Mouse (Mus musculus) C2C12 (cell line): ENCODE results near the gene Abca4. TPM values are rescaled to one million over a fixed set of nuclear protein-coding genes. Genes with fewer than 3 reads are reported as not detected.
A peak's percentile ranks its signal among the peaks of the same experiment; 100 is the strongest.
"Not testable (repeated sequence)": the region's sequence is repeated elsewhere in the genome, so short reads cannot be mapped to it uniquely, and the experiment has no call there.

Experiments
- H3K27me3 ChIP-seq: one replicate; pipeline ENCODE4 v1.6.1; 2011; ENCODE audit not compliant: control insufficient read depth, insufficient read depth, insufficient read length
- H3K36me3 ChIP-seq: one replicate; pipeline ENCODE4 v1.6.1; 2011; ENCODE audit not compliant: control insufficient read depth, insufficient read depth
- H3K4me3 ChIP-seq: one replicate; pipeline ENCODE4 v1.5.1; 2011; ENCODE audit warnings: mild to moderate bottlenecking, control low read depth; ENCODE audit not compliant: poor library complexity, insufficient read depth, severe bottlenecking
- H3K79me2 ChIP-seq: one replicate; pipeline ENCODE4 v1.6.1; 2011; ENCODE audit not compliant: control insufficient read depth, insufficient read depth
- H3K79me3 ChIP-seq: one replicate; pipeline ENCODE4 v1.6.1; 2011; ENCODE audit warnings: low read depth, control low read depth
- H3ac ChIP-seq: one replicate; pipeline ENCODE3; 2011; ENCODE audit warnings: low read depth; ENCODE audit not compliant: control insufficient read depth, insufficient read length
- CEBPB ChIP-seq: IDR thresholded peaks from one replicate; pipeline ENCODE4 v1.6.1; 2011; ENCODE audit warnings: low read depth, mild to moderate bottlenecking, control low read depth, moderate library complexity
- CTCF ChIP-seq: IDR thresholded peaks from one replicate; pipeline ENCODE4 v1.5.1; 2011; ENCODE audit not compliant: control insufficient read depth, insufficient read depth, insufficient read length
- FOSL1 ChIP-seq: IDR thresholded peaks from one replicate; pipeline ENCODE4 v1.8.0; 2011; ENCODE audit warnings: mild to moderate bottlenecking, low read length; ENCODE audit not compliant: poor library complexity, insufficient read depth, severe bottlenecking
- MAX ChIP-seq: IDR thresholded peaks from one replicate; pipeline ENCODE4 v1.6.1; 2011; ENCODE audit warnings: mild to moderate bottlenecking, control low read depth
- MYOD1 ChIP-seq: IDR thresholded peaks from one replicate; pipeline ENCODE4 v1.6.1; 2011; ENCODE audit warnings: low read depth; ENCODE audit not compliant: control insufficient read depth, insufficient read length
- MYOG ChIP-seq: IDR thresholded peaks from one replicate; pipeline ENCODE4 v1.6.1; 2011; ENCODE audit not compliant: control insufficient read depth, insufficient read length; ENCODE audit errors: extremely low read depth
- USF1 ChIP-seq: IDR thresholded peaks from one replicate; pipeline ENCODE4 v1.6.1; 2011; ENCODE audit warnings: low read depth, mild to moderate bottlenecking, control low read depth, moderate library complexity
- polyA plus RNA-seq: library from polyadenylated mRNA; unstranded; fragments of >200 nt; fragmentation: generic; extraction: Trizol; gene quantifications from one replicate; pipeline ENCODE4 v1.2.1, GENCODE M21; 2012; ENCODE audit warnings: missing spikeins

Abca4 gene
- polyA plus RNA-seq, 1 experiment: 0.02 TPM

- TF ChIP-seq CTCF (no peak), MYOD1 (no peak), MYOG (no peak), CEBPB (no peak), MAX (no peak), FOSL1 (no peak), USF1 (no peak)
- no peaks in the 10 kb centered on the region for H3K36me3 ChIP-seq
- no peaks in the 10 kb centered on the region for H3K27me3 ChIP-seq
- no peak overlapping the region for H3K4me3 ChIP-seq
- no peak overlapping the region for H3ac ChIP-seq
- no peaks in the 10 kb centered on the region for H3K79me2 ChIP-seq
- H3K79me3 ChIP-seq: no peaks in the 10 kb centered on the region
Observed at GRCm38 (mm10) chr3:122071769-122072168, 27.5 kb downstream of the Abca4 start.

GRCm38 (mm10) chr3:122072646-122073571 is 28.7 kb downstream of the Abca4 start:
- no peaks in the 10 kb centered on the region for H3K27me3 ChIP-seq
- no peaks in the 10 kb centered on the region for H3K79me3 ChIP-seq
- H3K36me3 ChIP-seq: no peaks in the 10 kb centered on the region
- TF ChIP-seq MYOD1: peak; percentile 32
- TF ChIP-seq CEBPB: no peak
- H3K79me2 ChIP-seq: no peaks in the 10 kb centered on the region
- H3ac ChIP-seq: no peak overlapping the region
- H3K4me3 ChIP-seq: no peak overlapping the region

- H3K79me2 ChIP-seq: no peaks in the 10 kb centered on the region
- TF ChIP-seq MYOG (no peak), MYOD1 (no peak), MAX (no peak), CTCF (no peak), USF1 (no peak), CEBPB (no peak), FOSL1 (no peak)
- no peak overlapping the region for H3ac ChIP-seq
- no peaks in the 10 kb centered on the region for H3K27me3 ChIP-seq
- H3K4me3 ChIP-seq: no peak overlapping the region
- no peaks in the 10 kb centered on the region for H3K36me3 ChIP-seq
- H3K79me3 ChIP-seq: no peaks in the 10 kb centered on the region
Observed at GRCm38 (mm10) chr3:122073595-122073994, 29.4 kb downstream of the Abca4 start.

GRCm38 (mm10) chr3:122074334-122074733 is 30.1 kb downstream of the Abca4 start:
- H3K36me3 ChIP-seq: no peaks in the 10 kb centered on the region
- no peaks in the 10 kb centered on the region for H3K79me3 ChIP-seq
- no peaks in the 10 kb centered on the region for H3K27me3 ChIP-seq
- H3K4me3 ChIP-seq: no peak overlapping the region
- TF ChIP-seq MYOD1 (no peak), FOSL1 (no peak), USF1 (no peak), CTCF (no peak), CEBPB (no peak), MAX (no peak), MYOG (no peak)
- no peaks in the 10 kb centered on the region for H3K79me2 ChIP-seq
- no peak overlapping the region for H3ac ChIP-seq

- Histone ChIP-seq H3K79me2 (no peaks in the 10 kb centered on the region), H3ac (no peak overlapping the region), H3K79me3 (no peaks in the 10 kb centered on the region), H3K27me3 (no peaks in the 10 kb centered on the region), H3K36me3 (no peaks in the 10 kb centered on the region), H3K4me3 (no peak overlapping the region)
- TF ChIP-seq CEBPB (no peak), FOSL1 (no peak), USF1 (no peak), MAX (no peak), MYOG (no peak), CTCF (no peak), MYOD1 (peak; percentile 49)
Observed at GRCm38 (mm10) chr3:122078141-122078540, 33.9 kb downstream of the Abca4 start.

GRCm38 (mm10) chr3:122079172-122079571 is 34.9 kb downstream of the Abca4 start:
- no peaks in the 10 kb centered on the region for H3K36me3 ChIP-seq

GRCm38 (mm10) chr3:122081634-122082033 is 37.4 kb downstream of the Abca4 start:
- not testable (repeated sequence) for H3K27me3 ChIP-seq, H3K4me3 ChIP-seq, H3K79me2 ChIP-seq, H3K79me3 ChIP-seq, H3ac ChIP-seq, H3K36me3 ChIP-seq

More at GRCm38 (mm10) chr3:122079172-122079571, 34.9 kb downstream of the Abca4 start:
- H3ac ChIP-seq: no peak overlapping the region
- no peaks in the 10 kb centered on the region for H3K27me3 ChIP-seq
- no peak overlapping the region for H3K4me3 ChIP-seq
- TF ChIP-seq CTCF: no peak
- TF ChIP-seq USF1: no peak
- TF ChIP-seq MYOD1: no peak
- TF ChIP-seq FOSL1: no peak
- no peak for TF ChIP-seq CEBPB
- no peak for TF ChIP-seq MYOG
- TF ChIP-seq MAX: no peak
- H3K79me3 ChIP-seq: no peaks in the 10 kb centered on the region
- H3K79me2 ChIP-seq: no peaks in the 10 kb centered on the region
